Mouse (Mus musculus) neural tube, embryonic 13.5 days (tissue): ENCODE measurements around the gene Gpr107. TPM values are rescaled to one million over a fixed set of nuclear protein-coding genes. Genes with fewer than 3 reads are reported as not detected.
A peak's percentile ranks its signal among the peaks of the same experiment; 100 is the strongest.
"Not testable (repeated sequence)": the region's sequence is repeated elsewhere in the genome, so short reads cannot be mapped to it uniquely, and the experiment has no call there.

Experiments
- ATAC-seq: fragments of 200-750 bp; cut with Nextera tagmentation; 2 replicates; pipeline ENCODE4 v1.8.0; 2017; ENCODE audit warnings: low read depth, mild to moderate bottlenecking, moderate TSS enrichment, moderate library complexity
- H3K27ac ChIP-seq: fragments of 300-500 bp; sonication (generic); replicated peaks from 2 replicates; pipeline ENCODE4 v1.5.1; 2015; ENCODE audit warnings: moderate library complexity, mild to moderate bottlenecking, inconsistent platforms
- H3K27me3 ChIP-seq: fragments of 300-500 bp; sonication (generic); 2 replicates; pipeline ENCODE4 v1.6.1; 2015; ENCODE audit warnings: mild to moderate bottlenecking, inconsistent platforms
- H3K36me3 ChIP-seq: fragments of 300-500 bp; sonication (generic); 2 replicates; pipeline ENCODE4 v1.6.1; 2015; ENCODE audit warnings: mild to moderate bottlenecking, inconsistent platforms
- H3K4me1 ChIP-seq: fragments of 300-500 bp; sonication (generic); replicated peaks from 2 replicates; pipeline ENCODE4 v1.6.1; 2015; ENCODE audit warnings: inconsistent platforms
- H3K4me2 ChIP-seq: fragments of 300-500 bp; sonication (generic); 2 replicates; pipeline ENCODE4 v1.6.1; 2015; ENCODE audit warnings: inconsistent platforms, mild to moderate bottlenecking, moderate library complexity
- H3K4me3 ChIP-seq: fragments of 300-500 bp; sonication (generic); 2 replicates; pipeline ENCODE4 v1.5.1; 2015; ENCODE audit warnings: mild to moderate bottlenecking, inconsistent platforms
- H3K9ac ChIP-seq: fragments of 300-500 bp; sonication (generic); 2 replicates; pipeline ENCODE4 v1.6.1; 2015; ENCODE audit warnings: moderate library complexity, mild to moderate bottlenecking, inconsistent platforms
- H3K9me3 ChIP-seq: fragments of 300-500 bp; sonication (generic); 2 replicates; pipeline ENCODE4 v1.6.1; 2016; ENCODE audit warnings: inconsistent platforms
- WGBS: fragments of 180-500 bp; shearing (Covaris S2); methylation state at CpG from one replicate; pipeline ENCODE4 v1.1.7; 2015; 5-methylcytosine and 5-hydroxymethylcytosine counted together
- polyA plus RNA-seq: library from polyadenylated mRNA; unstranded; fragments of >200 nt; fragmentation: Nextera tagmentation; extraction: Ambion mirVana; gene quantifications from 2 replicates; pipeline ENCODE4 v1.2.1, GENCODE M21; 2015

The Gpr107 gene
- polyA plus RNA-seq, 1 experiment from 2014 or later: 34.9 TPM

DNA sequence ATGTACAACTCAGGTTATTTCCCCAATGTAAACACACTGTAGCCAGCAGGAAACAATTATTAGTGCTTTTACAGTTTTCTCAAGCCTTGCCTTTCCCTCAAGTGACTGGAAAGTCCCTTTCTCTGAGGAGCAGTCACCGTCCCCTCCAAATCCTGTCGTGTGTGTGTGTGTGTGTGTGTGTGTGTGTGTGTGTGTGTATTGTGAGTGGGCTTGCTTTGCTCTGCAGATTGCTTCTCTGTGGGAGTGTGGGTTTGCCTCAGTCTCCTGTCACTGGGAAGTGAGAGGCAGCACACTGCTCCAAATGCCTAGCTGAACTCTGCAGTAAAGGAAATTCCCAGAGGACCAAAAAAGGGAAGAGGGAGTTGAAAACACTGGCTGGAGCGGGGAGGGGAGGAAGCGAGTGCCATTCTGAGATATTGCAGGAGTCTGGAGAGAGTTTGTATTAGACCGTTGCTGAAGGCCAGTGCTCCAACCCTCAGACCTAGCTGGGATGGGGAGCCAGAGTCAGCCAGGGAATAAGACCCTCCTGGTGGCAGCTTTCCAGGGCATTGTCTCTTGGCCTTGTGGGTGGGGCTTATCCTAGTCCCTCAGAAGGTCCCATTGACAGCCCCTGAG lies 12.8 kb downstream of the Gpr107 start:
- WGBS: 45% methylated on average over 5 of the region's 5 CpGs
- H3K9ac ChIP-seq: no peak overlapping the region
- no peak overlapping the region for H3K4me2 ChIP-seq
- peaks cover 30% of the 10 kb centered on the region for H3K4me1 ChIP-seq
- H3K36me3 ChIP-seq: peaks cover 30% of the 10 kb centered on the region
- H3K27ac ChIP-seq: 0 out of 2 replicates have a peak overlapping the region, but pooled peaks have one; percentile 4
- ATAC-seq: no peak
- no peak overlapping the region for H3K4me3 ChIP-seq
- H3K27me3 ChIP-seq: no peaks in the 10 kb centered on the region
- no peaks in the 10 kb centered on the region for H3K9me3 ChIP-seq

DNA sequence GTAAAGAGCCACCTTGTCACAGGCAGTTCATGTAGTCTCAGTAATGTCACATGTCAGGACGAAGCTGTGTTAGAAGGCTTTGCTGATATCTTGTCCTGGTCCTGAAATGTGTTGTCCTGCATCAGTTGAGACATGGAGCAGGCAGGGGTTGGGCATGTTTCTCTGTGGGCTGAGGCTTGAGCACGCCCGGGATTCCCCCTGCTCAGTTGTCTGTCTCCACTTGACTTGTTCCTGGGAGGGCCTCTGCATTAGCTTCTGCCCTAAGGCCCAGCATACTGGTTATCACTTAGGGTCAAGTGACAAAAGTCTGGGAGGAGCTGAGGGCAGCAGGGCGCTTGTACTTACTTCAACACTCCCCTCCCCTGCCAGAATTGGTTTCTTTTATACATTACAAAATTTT lies 13.4 kb downstream of the Gpr107 start:
- WGBS: 78% methylated on average over 4 of the region's 4 CpGs
- peaks cover 33% of the 10 kb centered on the region for H3K36me3 ChIP-seq
- peaks cover 30% of the 10 kb centered on the region for H3K4me1 ChIP-seq
- H3K27me3 ChIP-seq: no peaks in the 10 kb centered on the region
- H3K9ac ChIP-seq: no peak overlapping the region
- H3K9me3 ChIP-seq: no peaks in the 10 kb centered on the region
- no peak overlapping the region for H3K4me3 ChIP-seq
- H3K27ac ChIP-seq: 0 out of 2 replicates have a peak overlapping the region, but pooled peaks have one; percentile 4
- no peak overlapping the region for H3K4me2 ChIP-seq
- ATAC-seq: no peak

DNA sequence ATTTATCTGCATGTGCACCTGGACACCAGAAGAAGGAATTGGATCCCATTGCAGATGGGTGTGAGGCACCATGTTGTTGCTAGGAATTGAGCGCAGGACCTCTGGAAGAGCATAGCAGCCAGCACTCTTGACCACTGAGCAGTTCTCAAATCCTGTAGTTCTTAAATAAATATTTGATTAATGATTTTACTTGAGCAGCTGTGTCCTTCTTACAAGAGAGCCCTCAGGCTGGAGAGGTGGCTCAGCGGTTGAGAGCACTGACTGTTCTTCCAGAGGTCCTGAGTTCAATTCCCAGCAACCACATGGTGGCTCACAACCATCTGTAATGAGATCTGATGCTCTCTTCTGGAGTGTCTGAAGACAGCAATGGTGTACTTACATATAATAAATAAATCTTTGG lies 15.5 kb downstream of the Gpr107 start:
- H3K4me1 ChIP-seq: peaks cover 30% of the 10 kb centered on the region
- not testable (repeated sequence) for ATAC-seq, H3K27me3 ChIP-seq, H3K4me2 ChIP-seq, H3K27ac ChIP-seq, H3K4me3 ChIP-seq, H3K9ac ChIP-seq, H3K9me3 ChIP-seq
- WGBS: 90% methylated on average over 2 of the region's 2 CpGs
- peaks cover 54% of the 10 kb centered on the region for H3K36me3 ChIP-seq

DNA sequence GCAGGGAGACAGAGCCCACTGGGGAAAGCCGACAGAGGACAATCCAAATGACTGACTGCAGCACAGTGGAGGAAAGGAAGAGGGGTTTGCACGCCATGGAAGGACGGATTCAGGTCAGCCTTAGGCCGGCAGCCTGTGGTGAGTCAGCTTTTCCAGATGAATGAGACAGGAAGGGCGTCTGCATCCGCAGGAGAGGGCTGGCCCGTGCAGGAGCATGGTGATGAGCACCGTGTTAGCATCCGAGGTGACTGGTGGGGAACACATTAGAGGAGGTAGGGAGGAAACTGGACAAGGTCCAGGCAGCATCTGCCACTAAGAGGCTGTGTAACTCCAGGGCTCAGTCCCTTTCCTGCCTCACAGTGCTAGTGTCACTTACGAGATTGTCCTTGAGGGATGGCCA lies 16.9 kb downstream of the Gpr107 start:
- no peak for ATAC-seq
- Histone ChIP-seq H3K9ac (no peak overlapping the region), H3K27me3 (no peaks in the 10 kb centered on the region), H3K9me3 (no peaks in the 10 kb centered on the region), H3K4me2 (no peak overlapping the region), H3K4me3 (no peak overlapping the region), H3K36me3 (peaks cover 68% of the 10 kb centered on the region), H3K4me1 (peaks cover 18% of the 10 kb centered on the region), H3K27ac (no peak overlapping the region)
- WGBS: 91% methylated on average over 10 of the region's 10 CpGs

DNA sequence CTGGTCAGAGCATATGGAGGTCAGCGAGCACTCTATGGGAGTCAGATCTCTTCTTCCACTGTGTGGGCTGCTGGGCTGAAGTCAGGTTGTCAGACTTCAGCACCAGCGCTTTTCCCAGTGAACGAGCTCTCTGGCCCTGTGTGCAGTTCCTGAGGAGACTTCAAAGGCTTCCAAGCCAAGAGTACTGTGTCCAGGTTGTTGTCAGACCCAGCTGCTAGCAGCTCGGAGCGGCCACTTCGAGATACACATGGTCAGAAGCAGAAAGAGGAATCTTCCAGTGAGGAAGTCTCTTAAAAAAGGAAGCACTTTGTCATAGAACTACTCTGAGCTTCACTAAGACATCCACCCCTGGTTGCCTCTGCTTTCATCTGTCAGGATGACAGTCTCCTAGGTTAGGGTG lies 18.0 kb downstream of the Gpr107 start:
- Histone ChIP-seq H3K9me3 (no peaks in the 10 kb centered on the region), H3K4me3 (no peak overlapping the region), H3K27ac (no peak overlapping the region), H3K4me2 (no peak overlapping the region), H3K36me3 (peaks cover 79% of the 10 kb centered on the region), H3K9ac (no peak overlapping the region), H3K27me3 (no peaks in the 10 kb centered on the region), H3K4me1 (peaks cover 6% of the 10 kb centered on the region)
- ATAC-seq: no peak
- 86% methylated on average over 6 of the region's 6 CpGs for WGBS

DNA sequence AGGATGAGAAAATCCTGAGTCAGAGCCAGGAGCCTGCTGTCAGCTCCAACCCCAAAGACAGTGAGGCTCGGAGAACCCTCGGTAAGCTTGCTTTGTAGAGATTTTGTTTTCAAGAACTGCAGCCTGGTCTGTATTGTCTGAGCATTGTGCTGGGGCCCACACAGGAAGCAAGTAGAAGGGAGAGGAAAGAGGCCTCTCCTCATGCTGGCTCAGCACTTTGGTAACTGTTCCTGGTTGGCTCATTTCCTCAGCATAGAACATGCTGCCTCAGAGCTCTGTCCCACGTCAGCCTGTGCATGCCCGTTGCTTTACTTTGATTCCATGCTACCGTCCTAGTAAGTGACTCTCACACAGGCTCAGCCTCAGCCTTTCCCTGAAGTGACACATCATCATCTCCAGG lies 19.9 kb downstream of the Gpr107 start:
- no peaks in the 10 kb centered on the region for H3K4me1 ChIP-seq
- peaks cover 97% of the 10 kb centered on the region for H3K36me3 ChIP-seq
- no peaks in the 10 kb centered on the region for H3K9me3 ChIP-seq
- no peak overlapping the region for H3K4me2 ChIP-seq
- WGBS: 84% methylated on average over 5 of the region's 5 CpGs
- no peak overlapping the region for H3K4me3 ChIP-seq
- ATAC-seq: no peak
- no peak overlapping the region for H3K9ac ChIP-seq
- peak overlapping the region; percentile 19; the same call in 1 of the 2 replicates for H3K27ac ChIP-seq
- H3K27me3 ChIP-seq: no peaks in the 10 kb centered on the region

DNA sequence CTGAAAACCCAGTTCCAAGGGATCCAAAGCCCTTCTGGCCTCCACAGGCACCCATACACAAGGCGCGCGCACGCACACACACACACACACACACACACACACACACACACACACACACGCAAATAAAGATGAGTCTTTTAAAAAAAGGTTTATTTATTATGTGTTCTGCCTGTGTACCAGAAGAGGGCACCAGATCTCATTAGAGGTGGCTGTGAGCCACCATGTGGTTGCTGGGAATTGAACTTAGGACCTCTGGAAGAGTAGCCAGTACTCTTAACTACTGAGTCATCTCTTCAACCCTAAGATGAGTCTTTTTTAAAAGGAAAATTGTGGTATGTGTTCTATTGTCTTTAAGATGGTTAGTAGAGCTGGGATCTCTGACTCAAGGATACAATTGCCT lies 20.4 kb downstream of the Gpr107 start:
- H3K27me3 ChIP-seq: no peaks in the 10 kb centered on the region
- H3K4me1 ChIP-seq: no peaks in the 10 kb centered on the region
- H3K27ac ChIP-seq: 0 out of 2 replicates have a peak overlapping the region, but pooled peaks have one; percentile 19
- H3K9ac ChIP-seq: no peak overlapping the region
- no peak overlapping the region for H3K4me2 ChIP-seq
- H3K9me3 ChIP-seq: no peaks in the 10 kb centered on the region
- WGBS: 89% methylated on average over 5 of the region's 5 CpGs
- H3K4me3 ChIP-seq: no peak overlapping the region
- H3K36me3 ChIP-seq: peaks cover 99% of the 10 kb centered on the region
- no peak for ATAC-seq

DNA sequence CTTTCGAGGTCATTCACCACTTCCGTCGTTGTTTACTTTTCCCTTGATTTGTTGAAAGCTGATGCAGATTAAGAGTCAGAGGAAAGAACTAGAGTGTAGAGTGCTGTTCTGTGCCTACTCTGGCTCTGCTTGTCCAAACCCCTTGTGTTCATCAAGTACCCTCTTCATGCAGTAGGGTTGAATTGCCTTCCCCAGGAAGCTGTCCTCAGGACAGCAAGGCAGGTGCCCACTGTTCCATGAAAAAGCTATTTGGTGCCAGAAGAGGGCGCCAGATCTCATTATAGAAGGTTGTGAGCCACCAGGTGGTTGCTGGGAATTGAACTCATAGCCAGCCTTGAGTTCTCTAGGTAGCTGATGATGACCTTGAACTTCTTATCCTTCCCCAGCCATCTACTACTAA lies 21.2 kb downstream of the Gpr107 start:
- 84% methylated on average over 4 of the region's 4 CpGs for WGBS
- Histone ChIP-seq H3K27ac (no peak overlapping the region), H3K4me3 (no peak overlapping the region), H3K4me2 (no peak overlapping the region), H3K4me1 (no peaks in the 10 kb centered on the region), H3K9me3 (no peaks in the 10 kb centered on the region), H3K27me3 (no peaks in the 10 kb centered on the region), H3K36me3 (peaks cover 99% of the 10 kb centered on the region), H3K9ac (no peak overlapping the region)
- ATAC-seq: no peak

DNA sequence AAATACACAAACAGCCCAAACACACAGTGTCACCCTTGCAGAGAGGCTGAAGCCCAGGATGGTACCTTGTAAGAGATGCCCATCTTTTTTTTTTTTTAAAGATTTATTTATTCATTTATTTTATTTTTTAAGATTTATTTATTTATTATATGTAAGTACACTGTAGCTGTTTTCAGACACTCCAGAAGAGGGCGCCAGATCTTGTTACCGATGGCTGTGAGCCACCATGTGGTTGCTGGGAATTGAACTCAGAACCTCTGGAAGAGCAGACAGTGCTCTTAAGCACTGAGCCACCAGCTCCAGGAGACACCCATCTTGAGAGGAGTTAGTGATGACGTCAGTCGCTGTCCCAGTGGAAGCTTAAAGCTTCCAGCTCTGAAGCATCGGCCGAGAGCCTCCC lies 26.5 kb downstream of the Gpr107 start:
- not testable (repeated sequence) for H3K4me2 ChIP-seq, H3K9me3 ChIP-seq, ATAC-seq, H3K27ac ChIP-seq, H3K4me3 ChIP-seq, H3K4me1 ChIP-seq, H3K27me3 ChIP-seq, H3K9ac ChIP-seq
- WGBS: 83% methylated on average over 6 of the region's 6 CpGs
- H3K36me3 ChIP-seq: peaks cover 98% of the 10 kb centered on the region

DNA sequence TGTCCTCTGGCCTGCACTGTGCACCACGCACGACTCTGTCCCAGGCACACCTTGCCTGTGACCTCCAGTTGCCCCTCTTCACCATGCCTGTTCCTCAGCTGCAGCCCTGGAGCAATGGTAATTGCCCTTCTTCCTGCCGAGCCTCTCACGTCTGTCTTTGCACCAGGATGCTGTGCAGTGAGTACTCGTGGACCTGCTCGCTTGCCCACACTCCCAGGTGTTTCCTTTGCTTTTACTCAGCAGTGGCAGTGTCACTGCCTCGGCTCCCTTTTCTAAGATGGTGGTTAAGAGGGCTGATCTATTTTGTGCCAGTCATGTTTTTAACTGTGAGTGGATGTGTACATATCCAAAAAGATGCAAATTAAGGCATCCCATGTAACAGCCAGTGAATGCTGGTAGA lies 27.4 kb downstream of the Gpr107 start:
- WGBS: 84% methylated on average over 7 of the region's 7 CpGs
- H3K27ac ChIP-seq: no peak overlapping the region

DNA sequence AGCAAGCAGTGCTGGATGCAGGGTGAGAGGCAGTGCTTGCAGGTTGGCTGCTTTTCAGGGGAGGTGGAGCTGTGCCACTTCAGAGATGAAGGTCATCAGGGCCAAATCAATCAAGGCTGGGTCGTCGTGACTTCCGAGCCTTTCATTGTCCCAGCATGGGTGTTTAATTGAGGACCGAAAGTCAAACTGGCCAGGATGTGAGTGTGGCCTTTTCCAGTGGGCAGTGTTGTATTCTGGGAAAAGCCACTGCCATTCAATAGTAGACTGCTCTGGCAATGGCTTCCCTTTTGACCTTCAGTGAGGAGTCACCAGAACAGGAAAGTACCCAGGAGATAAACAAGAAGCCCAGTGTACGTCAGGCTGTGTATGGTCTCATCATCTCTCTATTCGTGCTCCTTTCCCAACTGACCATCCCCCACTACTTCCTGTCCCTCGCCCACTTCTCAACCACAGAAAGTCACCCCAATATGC lies 28.0 kb downstream of the Gpr107 start:
- Histone ChIP-seq H3K4me1 (no peaks in the 10 kb centered on the region), H3K27me3 (no peaks in the 10 kb centered on the region), H3K4me2 (no peak overlapping the region), H3K36me3 (peaks cover 98% of the 10 kb centered on the region), H3K9me3 (no peaks in the 10 kb centered on the region), H3K4me3 (no peak overlapping the region), H3K9ac (no peak overlapping the region), H3K27ac (no peak overlapping the region)
- 42% methylated on average over 7 of the region's 7 CpGs for WGBS
- no peak for ATAC-seq

More for the DNA sequence above, 27.4 kb downstream of the Gpr107 start:
- Histone ChIP-seq H3K27me3 (no peaks in the 10 kb centered on the region), H3K36me3 (peaks cover 98% of the 10 kb centered on the region), H3K4me3 (no peak overlapping the region), H3K4me1 (no peaks in the 10 kb centered on the region), H3K4me2 (no peak overlapping the region), H3K9me3 (no peaks in the 10 kb centered on the region), H3K9ac (no peak overlapping the region)
- ATAC-seq: no peak

DNA sequence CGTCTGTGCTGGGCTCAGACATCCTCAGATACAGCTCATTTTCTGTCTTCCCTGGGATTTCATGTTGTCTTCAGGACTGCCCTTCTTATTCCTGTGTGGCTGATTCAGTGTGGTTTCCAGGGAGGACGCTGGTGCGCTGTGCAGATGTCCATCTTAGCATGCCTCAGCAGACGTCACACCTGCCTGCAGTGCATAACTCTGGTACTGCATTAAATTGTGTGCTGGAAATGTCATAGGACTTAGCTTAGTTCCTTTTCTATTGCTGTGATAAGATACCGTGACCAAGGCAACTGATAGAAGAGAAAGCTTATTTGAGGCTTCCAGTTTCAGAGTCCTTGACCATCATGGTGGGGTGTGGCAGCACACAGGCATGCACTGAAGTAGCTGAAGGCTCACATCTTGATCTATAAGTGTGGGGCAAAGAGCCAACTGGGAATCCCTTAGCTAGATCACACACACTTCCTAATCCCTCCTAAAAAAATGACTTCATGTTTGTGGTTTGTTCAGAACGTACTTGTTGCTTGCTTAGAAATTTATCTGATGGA lies 30.7 kb downstream of the Gpr107 start:
- no peak overlapping the region for H3K4me2 ChIP-seq
- no peaks in the 10 kb centered on the region for H3K27me3 ChIP-seq
- H3K9ac ChIP-seq: no peak overlapping the region
- peaks cover 97% of the 10 kb centered on the region for H3K36me3 ChIP-seq
- H3K9me3 ChIP-seq: no peaks in the 10 kb centered on the region
- 93% methylated on average over 6 of the region's 6 CpGs for WGBS
- H3K4me1 ChIP-seq: no peaks in the 10 kb centered on the region
- no peak overlapping the region for H3K27ac ChIP-seq
- no peak for ATAC-seq
- H3K4me3 ChIP-seq: no peak overlapping the region

DNA sequence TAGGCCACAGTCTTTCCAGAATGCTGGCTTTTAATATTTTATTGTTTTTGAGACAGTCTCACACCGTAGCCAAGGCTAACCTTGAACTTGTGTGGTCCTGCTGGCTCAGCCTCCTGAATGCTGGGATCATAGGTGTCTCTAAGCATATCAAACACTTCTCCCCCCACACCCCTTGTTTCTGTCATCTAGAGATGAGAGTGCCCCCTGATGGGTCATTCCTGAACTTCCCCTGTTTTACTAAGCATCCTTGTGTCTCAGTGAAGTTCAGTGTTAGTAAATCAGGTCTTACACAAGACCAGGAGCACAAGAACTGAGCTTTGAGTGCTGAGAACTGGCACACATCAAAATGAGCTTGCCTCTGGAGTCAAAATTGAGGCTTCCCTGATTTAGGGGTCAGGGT lies 31.7 kb downstream of the Gpr107 start:
- H3K9ac ChIP-seq: no peak overlapping the region
- H3K9me3 ChIP-seq: no peaks in the 10 kb centered on the region
- H3K4me1 ChIP-seq: no peaks in the 10 kb centered on the region
- H3K4me2 ChIP-seq: no peak overlapping the region
- ATAC-seq: no peak
- no peak overlapping the region for H3K4me3 ChIP-seq
- H3K27me3 ChIP-seq: no peaks in the 10 kb centered on the region
- 87% methylated on average over 1 of the region's 1 CpGs for WGBS
- H3K36me3 ChIP-seq: peaks cover 96% of the 10 kb centered on the region
- H3K27ac ChIP-seq: no peak overlapping the region
